Mouse (Mus musculus) gastrocnemius, postnatal 4 days (tissue): Measurements from ENCODE around the gene Timp2. TPM values are rescaled to one million over a fixed set of nuclear protein-coding genes. Genes with fewer than 3 reads are reported as not detected.
A peak's percentile ranks its signal among the peaks of the same experiment; 100 is the strongest.
"Not testable (repeated sequence)": the region's sequence is repeated elsewhere in the genome, so short reads cannot be mapped to it uniquely, and the experiment has no call there.

Experiments
- DNase-seq, 2 experiments: peaks; one replicate each; pipeline ENCODE4 v3.0.0; 2021 to 2022; ENCODE audit warnings: low spot score in 2 of 2, mixed read lengths in 2 of 2
- long read RNA-seq, 2 experiments: library from polyadenylated mRNA; stranded (forward); transcript quantifications; one replicate each; pipeline ENCODE4 v2.0.0; 2021
- total RNA-seq, 2 experiments: library from RNA; stranded (reverse); gene quantifications; 2 replicates each; pipeline ENCODE4 v1.2.3; 2021

Timp2 gene
- total RNA-seq = 100 to 1,000 TPM; 211 to 244 TPM
- long read RNA-seq, experiment 1, transcript Timp2-201 (5 exons, 3,709 nt) = major isoform, 249 of 292 reads
- long read RNA-seq, experiment 1, partial matches to known transcripts = 3 of 292 reads
- long read RNA-seq, experiment 1, other reads (novel, unspliced or antisense) = 40 of 292 reads
- long read RNA-seq, experiment 2, transcript Timp2-201 (5 exons, 3,709 nt) = major isoform, 283 of 328 reads
- long read RNA-seq, experiment 2, partial matches to known transcripts = 3 of 328 reads
- long read RNA-seq, experiment 2, other reads (novel, unspliced or antisense) = 42 of 328 reads

GRCm38 (mm10) chr11:118355640-118356039, at the start of gene Timp2:
Timp2 (minus strand) TSS chr11:118355740.
- no peak for DNase-seq

DNA sequence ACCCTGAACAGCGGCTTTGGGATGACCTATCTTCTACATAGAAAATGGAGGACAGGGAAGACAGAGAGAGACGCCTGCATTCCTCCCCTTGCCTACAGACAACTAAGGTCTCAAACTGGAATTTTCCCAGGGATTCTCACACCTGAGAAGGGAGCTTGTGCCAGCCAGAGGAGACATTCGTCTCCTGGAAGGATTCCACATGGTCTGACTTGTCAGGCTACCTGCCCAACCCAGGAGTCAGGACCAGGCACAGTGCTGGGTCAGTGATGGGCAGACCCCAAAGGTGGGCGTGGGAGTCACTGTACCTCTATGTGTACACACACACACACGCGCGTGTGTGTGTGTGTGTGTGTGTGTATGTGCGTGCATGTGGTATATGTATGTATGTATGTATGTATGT, 49.8 kb upstream of the Timp2 start:
- DNase-seq = peak in 1 of 2 experiments; percentile 11

- peak in 1 of 2 experiments; percentile 11 for DNase-seq
Observed at GRCm38 (mm10) chr11:118403951-118404899, 48.7 kb upstream of the Timp2 start.

- DNase-seq = no peak
Observed at GRCm38 (mm10) chr11:118403183-118403582, 47.6 kb upstream of the Timp2 start.

DNA sequence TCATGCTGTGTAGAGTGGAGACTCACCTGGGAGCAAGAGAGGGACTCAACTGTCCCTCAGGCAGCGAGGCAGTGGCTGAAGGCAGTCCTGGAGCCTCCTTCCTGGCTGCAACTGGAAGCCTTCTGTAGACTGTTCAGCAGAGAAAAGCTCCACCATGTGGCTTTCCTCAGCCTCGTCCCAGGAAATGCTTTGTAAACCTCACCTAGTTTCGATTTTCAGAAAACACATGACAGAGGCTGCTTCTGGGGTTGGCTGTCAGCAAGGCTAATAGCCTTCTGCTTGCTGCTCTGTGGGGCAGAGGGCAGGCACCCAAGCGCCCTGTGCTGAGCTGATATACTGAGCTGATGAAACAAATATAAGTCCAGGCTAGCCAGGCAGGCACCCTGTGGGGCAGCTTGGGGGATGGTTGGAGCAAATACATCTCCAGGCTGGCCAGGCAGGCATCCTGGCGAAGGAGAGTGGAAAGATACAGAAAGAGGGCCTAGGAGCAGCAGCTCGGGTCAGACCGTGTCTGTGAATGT, 46.3 kb upstream of the Timp2 start, which contains the start of gene Lgals3bp:
TSS of gene Lgals3bp (minus strand) at position 333 of the 521 bp plus-strand sequence.
- peak in 1 of 2 experiments; percentile 16 for DNase-seq

DNA sequence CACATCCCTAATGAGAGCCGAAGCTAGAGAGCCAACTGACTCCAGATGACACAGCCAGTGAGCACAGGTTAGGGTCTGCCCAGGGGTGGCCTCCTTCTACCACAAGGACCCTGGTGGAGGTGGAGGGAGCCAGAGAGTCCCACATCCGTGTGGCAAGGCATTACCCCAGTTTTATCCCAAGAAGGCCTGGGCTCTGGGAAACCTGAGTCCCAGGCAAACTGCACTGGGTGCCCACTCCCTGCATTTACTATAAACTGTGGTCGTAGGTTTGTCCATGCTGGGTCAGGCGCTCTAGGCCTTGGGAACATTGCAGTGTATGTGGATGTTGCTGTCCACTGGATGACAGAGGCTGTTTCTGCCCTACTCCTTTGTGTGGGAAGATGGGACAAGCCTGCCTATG, 45.7 kb upstream of the Timp2 start:
- DNase-seq = peak in 1 of 2 experiments; percentile 12

GRCm38 (mm10) chr11:118400566-118400936, 45.0 kb upstream of the Timp2 start:
- peak in 1 of 2 experiments; percentile 20 for DNase-seq

DNA sequence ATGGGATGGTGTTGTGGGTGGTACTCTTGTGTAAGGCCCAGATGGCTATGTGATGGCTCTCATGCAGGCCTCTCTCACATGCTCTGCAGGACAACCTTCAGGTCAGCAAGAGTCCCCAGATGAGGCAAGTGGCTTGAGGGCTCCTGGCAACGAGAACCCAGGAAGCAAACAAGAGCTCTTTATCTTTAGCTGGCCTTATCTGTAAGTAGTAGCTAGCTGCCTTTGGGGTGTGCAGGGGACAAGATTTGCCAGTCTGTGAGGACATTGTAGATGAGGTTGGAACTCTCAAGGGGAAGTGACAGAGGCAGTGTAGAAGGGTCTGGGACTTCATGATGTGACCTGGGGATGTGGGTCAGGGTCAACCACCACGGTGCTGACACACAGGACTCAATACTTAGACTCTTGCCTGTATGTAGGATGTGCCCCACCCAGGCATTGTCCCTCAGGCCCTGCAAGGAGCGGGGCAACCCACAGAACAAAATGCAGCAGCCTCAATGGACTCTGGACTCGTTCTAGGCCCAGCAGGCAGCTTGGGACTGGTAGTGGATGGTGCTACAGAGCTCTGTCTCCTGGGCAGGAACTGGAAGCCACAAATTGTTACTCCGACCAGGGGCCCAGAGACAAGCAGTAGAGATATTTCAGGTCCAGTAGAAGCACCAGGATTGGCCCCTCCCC, 44.5 kb upstream of the Timp2 start:
- peak in 1 of 2 experiments; percentile 11 for DNase-seq

DNA sequence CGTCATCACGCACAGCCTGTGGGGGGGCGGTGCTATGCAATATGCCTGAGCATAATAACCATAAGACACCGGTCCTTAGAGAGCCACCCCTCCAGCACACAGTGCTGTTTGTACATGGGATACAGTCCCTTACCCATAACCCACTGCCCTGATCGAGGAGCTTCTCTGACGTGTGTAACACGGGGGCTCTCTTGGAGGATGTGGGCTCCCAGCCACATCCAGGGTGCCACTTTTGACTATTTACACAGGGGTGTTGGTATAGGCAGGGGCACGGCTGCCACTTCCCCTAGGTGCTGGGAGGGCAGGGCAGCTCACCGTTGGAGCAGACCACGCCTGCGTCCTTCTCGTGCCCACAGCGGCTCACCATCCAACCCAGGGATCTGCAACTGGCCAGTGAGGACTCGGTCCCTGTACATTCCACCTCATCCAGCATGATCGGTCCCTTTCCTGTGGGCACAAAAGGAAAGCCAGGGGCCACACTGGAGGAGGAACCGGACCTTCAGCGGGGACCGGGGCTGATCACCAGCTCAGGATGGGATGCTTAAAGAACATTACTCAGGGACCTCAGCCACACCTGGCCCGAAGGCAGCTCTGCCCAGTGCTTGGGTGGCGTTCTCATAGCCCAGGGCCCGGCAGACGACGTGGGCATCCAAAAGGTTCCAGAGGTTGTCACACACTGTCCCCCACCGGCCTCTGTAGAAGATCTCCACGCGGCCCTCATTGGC, 42.4 kb upstream of the Timp2 start:
- peak in 1 of 2 experiments; percentile 17 for DNase-seq

DNA sequence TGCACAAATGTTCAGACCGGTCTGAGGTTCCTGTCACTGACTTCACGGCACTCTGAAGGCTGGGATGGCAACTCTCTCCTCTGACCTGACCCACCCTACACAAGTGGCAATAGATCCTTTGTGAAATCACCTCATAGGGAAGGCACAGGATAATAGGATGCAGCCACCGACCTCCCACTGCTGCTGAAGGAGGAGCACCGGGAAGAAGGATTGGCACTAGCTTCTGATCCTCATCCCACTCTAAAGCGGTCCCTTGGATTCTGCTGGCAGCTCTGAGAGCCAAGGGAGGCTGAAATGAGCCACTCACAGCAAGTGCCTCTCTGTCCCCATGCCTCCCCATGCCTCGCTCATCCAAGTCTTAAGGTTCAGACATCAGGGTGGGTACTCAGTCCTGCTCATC, 39.0 kb upstream of the Timp2 start:
- DNase-seq = peak in 1 of 2 experiments; percentile 14

DNA sequence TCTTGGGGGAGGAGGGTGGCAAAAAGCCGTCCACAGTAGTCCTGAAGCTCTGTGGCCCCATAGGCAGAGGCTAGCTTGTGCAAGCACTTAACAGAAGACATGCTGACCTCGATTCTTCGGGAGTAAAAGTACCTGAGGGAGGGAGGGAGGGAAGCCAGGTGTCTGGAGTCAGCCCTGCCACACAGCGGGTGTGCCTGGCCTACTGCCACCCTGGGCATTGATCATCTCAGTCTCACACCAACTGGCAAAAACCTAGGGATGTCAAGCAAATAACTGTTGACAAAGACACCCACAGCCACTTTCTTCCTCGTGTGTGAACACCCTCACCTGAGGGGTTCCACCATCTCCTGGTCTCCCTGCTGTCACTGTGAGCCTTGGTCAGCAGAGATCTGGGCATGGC, 38.5 kb upstream of the Timp2 start:
- DNase-seq = no peak

- DNase-seq = peak in 1 of 2 experiments; percentile 15
Observed at GRCm38 (mm10) chr11:118387816-118388215, 32.3 kb upstream of the Timp2 start.

- DNase-seq = peak; percentile 89 to 91
Observed at GRCm38 (mm10) chr11:118379251-118380009, 23.9 kb upstream of the Timp2 start.

GRCm38 (mm10) chr11:118378656-118379055, 23.1 kb upstream of the Timp2 start:
- no peak for DNase-seq

DNA sequence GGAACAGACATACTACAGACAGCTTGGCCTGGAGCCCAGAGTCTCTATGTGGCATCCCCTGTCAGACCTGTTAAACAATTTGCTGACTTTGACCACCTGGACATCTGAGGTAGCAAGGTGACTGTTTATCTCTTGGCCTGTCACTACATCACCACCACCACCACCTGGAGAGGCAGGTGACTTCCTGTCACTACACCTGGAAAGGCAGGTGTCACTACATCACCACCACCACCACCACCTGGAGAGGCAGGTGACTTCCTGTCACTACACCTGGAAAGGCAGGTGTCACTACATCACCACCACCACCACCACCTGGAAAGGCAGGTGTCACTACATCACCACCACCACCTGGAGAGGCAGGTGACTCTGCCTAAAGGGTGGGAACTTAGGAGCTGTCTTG, 20.8 kb upstream of the Timp2 start:
- not testable (repeated sequence) for DNase-seq

DNA sequence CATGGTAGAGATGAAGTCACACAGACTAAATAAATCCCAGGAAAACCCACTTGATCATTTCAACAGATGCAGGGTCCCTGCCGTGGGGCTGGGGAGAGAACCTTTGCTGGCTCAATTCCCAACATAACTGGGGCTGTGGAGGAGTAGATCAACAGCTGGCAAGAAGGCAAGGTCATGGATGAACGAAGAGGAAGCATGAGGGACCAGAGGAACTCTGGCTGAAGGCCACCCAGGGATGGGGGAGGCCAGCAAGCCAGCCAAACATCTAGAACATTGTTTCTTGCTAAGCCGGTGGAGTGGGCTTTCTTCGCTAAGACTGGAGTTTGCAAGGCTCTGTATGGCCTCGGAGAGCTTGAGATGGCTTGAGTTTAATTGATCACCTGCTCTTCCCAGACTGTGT, 20.3 kb upstream of the Timp2 start:
- DNase-seq = peak in 1 of 2 experiments; percentile 16

GRCm38 (mm10) chr11:118375461-118375860, 19.9 kb upstream of the Timp2 start:
- no peak for DNase-seq

GRCm38 (mm10) chr11:118375006-118375405, 19.5 kb upstream of the Timp2 start:
- DNase-seq = no peak

- DNase-seq = no peak
Observed at GRCm38 (mm10) chr11:118374506-118374905, 19.0 kb upstream of the Timp2 start.

DNA sequence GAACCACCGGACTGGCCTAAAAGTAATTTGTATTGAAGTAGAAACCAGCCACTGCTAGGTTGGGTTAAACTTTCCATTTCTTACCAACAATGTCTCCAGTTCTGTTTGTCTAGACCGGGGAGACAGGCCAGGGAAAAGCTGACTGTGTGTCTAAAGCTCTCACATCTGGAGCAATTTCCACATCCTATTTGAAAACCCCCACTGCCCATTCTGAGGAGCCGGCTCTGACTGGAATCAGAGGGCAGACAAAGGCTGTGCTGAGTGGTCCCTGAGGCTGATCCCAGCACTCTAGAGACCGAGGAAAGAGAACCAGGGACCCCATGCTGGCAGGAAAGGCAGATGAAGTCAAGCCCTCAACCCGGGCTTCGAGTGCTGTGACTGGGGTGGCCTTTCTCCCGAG, 17.1 kb upstream of the Timp2 start:
- DNase-seq = no peak
